Mouse (Mus musculus) c-Kit-positive CD71-negative TER-119-negative erythroid progenitor cells, embryonic 14.5 days (primary cell): Measurements from ENCODE around the gene Mpc1.
"Not testable (repeated sequence)": the region's sequence is repeated elsewhere in the genome, so short reads cannot be mapped to it uniquely, and the experiment has no call there.

Source experiments
- DNase-seq: peaks from one replicate; pipeline ENCODE4 v3.0.0-alpha.2; 2013; ENCODE audit warnings: low read depth

Gene Mpc1

DNA sequence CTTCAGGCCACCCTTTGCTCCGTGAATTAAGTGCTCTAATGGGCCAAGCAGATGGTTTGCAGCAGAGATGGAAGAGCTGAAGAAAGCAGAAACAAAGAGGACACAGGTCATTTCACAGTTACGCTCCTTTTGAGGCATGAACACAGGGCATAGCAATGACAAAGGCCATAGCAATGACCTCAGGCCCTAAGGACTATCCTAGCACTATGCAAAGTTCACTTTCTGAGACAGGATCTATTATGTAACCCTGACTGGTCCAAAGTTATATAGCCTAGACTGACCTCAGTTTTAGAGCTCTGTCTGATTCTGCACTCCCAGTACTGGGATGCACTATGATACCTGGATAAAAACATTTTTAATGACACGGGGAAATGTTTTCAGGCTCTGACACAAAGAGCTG lies 4.3 kb upstream of the Mpc1 start:
- DNase-seq, result no peak

DNA sequence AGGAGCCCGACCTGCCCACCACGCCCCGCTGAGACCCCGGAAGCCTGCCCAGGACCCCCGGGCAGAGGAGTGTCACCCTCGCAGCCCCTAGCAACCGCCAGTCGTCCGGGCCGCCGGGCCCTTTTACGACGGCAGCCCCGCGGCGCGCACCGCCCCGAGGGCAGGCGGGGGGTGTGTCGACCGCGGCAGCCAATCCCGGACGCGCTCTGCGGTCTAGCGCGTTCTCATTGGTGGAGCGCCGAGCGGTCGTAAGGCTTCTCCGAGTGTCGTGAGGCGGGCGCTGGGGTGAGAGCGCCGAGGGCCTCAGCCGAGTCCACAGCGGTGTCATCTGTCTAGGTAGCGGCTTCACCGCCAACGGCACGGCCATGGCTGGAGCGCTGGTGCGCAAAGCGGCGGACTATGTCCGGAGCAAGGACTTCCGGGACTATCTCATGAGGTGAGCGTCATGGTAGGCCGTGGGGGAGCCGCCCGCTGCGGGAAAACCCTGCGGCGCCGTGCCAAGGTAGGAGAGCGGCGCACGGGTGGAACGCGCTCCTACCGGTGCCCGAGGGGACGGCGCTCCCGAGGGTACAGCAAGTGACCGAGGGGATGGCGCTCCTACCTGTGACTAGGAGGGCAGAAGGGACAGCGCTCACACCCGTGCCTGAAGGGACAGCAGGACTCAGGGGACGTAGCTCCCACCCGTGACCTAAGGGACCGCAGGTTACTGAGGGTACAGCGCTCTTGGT lies 986 bp downstream of the Mpc1 start:
- peak; percentile 89 for DNase-seq

DNA sequence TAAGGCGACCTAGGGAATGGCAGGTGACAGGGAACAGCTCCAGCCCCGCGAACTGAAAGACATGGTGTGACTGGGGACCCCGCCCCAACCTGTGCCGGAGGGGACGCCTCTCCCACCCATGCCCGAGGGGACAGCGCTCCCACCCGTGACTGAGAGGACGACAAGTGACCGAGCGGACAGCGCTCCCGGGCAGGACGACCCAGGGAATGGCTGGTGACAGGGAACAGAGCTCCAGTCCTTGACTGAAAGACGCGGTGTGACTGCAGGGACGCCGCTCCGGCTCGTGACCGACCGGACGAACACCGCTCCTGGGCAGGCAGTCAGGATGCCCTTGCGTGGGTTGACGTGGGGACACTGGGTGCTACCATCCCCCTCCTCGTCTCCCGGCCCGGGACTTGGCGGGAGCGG lies 1.6 kb downstream of the Mpc1 start:
- no peak for DNase-seq

- DNase-seq, result no peak
Observed at GRCm38 (mm10) chr17:8285056-8285455, 2.4 kb downstream of the Mpc1 start.

DNA sequence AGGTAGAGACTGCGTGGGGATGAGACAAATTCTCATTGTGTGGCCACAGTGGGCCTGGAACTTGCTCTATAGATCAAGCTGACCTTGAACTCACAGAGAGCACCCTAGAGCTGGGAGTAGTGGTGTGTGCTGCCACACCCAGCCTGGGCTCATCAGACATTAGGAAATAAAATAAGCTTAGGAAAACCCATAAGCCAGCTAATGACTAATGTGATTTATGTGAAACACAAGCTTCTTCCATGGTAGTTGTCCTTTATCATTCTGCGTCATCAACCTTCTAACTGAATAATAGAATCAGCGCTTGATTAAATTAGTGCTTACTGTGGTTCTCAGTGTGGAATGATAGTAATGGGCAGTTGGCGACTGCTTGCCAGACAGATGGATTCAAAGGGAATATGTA lies 4.3 kb downstream of the Mpc1 start:
- no peak for DNase-seq

GRCm38 (mm10) chr17:8289993-8290679 lies 7.4 kb downstream of the Mpc1 start:
- no peak for DNase-seq

DNA sequence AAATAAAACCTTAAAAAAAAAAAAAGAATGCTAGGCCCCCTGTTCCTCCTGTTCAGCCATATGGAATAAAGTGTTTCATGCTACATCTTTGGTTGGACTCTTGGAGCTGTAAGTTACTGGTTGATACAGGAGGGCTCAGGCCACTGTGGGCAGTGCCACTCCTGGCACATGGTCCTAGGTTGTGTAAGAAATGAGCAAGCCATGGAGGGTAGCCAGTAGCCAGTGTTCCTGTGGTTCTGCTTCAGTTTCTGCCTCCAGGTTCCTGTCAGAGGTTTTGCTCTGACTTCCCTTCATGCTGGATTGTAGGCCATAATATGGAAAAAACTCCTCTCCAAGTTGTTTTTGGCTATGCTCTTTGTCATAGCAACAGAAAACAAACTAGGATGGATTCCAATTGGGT lies 8.0 kb downstream of the Mpc1 start:
- no peak for DNase-seq

DNA sequence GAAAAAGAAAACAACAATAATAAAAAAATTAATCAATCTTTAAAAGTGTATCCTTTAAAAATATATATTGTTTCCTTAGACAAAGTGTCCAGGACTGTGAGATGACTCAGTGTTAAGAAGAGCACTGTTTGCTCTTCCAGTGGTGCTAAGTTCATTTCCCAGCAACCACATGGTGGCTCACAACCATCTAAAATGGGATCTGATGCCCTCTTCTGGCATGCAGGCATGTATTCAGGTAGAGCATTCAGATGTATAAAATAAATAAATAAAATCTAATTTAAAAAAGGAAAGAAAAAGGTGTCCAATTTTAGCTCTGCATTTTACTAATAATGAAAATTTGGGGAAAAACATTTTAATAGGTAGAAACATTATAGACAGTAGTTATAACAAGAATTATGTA lies 13.1 kb downstream of the Mpc1 start:
- DNase-seq, result no peak

DNA sequence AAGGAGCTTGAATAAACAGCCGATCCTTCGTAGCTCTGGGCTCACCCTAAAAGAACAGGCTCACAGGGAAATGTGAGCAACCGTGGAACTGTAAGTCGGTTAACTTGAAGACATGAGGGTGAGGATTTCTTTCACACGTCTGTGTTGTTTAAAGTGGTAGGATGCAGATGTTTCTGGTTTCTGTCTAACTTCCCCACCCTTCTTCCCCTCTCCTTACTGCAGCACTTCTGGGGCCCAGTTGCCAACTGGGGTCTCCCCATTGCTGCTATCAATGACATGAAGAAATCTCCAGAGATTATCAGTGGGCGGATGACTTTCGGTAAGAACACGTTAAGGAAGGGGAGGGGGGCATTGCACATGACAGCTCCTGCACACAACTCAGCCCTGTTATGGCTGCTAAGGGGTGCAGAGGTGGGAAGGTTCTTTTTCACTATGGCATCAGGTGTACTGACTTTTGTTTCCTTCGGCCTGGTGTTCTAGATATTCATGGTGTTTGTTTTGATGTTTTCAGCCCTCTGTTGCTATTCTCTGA lies 13.7 kb downstream of the Mpc1 start:
- no peak for DNase-seq

DNA sequence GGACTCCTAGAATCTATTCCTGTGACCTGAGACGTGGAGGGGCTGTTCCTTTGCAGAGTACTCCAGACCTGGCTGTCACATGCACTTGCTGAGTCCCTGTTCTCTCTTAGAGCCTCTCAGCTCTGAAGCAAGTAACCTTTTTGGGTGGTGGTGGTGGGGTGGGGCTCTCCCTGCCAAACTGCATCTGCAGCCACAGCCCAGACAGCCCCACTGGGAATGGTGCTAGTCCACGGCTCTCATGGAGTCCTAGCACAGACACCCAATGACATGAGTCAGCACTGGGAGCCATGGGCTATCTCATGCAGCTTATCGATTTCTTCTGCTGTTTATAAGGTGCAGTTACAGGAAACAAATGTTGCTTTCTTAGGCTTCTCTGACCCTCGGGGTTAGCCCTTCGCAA lies 15.0 kb downstream of the Mpc1 start:
- no peak for DNase-seq

- no peak for DNase-seq
Observed at GRCm38 (mm10) chr17:8298281-8298680, 15.6 kb downstream of the Mpc1 start.

DNA sequence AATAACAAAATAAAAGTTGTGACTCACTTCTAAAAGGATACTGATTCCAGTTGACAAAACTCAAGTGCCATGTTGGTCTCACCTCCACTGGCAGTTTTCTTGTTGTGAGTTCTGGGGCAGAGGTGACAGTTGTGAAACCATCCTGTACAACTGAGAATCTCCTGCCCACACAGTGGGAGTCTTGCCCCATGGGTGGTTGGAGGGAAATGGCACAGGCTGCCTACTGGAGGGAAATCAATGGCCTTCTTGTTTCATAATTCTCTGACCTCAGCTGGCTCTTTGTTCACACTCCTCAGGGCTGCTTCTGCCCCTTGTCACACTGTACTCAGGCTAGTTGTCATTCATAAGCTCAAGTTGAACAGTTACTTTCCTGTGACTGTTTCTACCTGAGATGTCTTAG lies 16.8 kb downstream of the Mpc1 start:
- DNase-seq, result no peak

GRCm38 (mm10) chr17:8301515-8301914 lies 18.8 kb downstream of the Mpc1 start:
- no peak for DNase-seq

- DNase-seq, result no peak
Observed at GRCm38 (mm10) chr17:8302772-8303438, 20.2 kb downstream of the Mpc1 start.

DNA sequence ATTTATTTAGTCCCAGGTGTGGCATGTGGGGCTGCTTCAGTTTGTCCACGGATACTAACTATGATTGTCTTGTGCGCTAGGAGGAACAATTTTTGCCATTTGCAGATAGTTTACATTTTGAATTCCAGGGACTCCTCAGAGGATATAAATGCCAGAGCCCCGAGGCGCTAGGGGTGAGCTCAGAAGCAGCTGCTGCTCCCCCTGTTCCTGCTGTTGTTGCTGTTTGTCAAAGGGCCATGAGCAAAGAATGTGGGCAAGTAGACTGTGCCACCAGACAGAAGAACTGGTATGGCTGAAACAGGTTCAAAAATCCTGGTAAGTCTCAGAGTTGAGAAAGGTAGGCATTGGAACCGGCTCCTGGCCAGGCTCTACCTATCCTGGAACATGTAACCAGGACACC lies 21.0 kb downstream of the Mpc1 start:
- DNase-seq, result no peak

DNA sequence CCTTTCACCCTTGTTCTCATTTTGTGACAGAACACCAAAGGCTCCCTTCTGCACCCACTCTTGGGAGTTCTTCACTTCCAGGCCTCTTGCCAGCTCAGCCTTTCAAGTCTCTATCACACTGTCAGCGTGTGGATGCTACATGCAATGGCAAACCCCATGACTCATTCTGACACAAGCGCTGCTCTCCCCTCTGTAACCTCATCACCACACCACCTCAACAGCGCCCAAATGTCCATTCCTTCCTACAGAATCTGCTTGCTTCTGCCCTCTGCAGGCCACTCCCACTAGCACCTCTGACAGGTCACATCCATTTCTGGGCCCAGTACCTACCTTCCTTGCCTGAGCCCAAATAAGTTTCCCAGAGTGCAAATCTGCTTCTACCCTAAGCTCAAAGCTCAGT lies 23.1 kb downstream of the Mpc1 start:
- no peak for DNase-seq

DNA sequence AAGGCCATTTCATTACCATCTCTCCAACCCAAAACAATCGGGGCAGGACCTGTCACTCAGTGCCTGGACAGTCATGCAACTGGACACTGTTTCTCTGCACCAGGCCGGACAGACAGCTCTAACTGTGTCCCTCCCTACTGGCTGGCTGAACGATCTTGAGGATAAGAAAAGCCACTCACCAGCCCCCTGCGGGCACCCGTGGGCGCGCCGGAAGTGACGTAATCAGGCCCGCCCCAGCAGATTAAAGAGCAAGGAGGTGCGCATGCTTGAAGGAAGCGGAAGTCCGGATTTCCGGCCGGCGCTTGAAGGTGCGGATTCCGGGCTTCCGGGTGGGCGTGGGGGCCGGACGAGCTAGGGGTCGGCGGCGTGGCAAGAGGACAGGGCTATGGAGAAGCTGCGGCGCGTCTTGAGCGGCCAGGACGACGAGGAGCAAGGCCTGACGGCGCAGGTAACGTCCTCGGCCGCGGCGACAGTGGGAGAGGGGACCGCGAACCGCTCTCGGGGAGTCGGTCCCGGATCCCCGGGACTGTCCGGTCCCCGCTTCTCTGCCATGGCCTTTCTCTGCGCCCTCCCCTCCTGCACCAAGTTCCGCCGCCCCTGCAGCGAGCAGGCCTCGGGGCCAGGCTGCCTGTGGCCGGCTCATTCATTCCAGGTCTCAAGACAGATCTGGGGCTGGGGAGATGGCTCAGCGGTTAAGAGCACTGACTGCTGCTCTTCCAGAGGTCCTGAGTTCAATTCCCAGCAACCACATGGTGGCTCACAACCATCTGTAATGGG lies 28.3 kb downstream of the Mpc1 start, which contains the start of gene Sft2d1:
Gene Sft2d1 (plus strand): TSS at position 265 of the 777 bp plus-strand sequence.
- DNase-seq, result peak; percentile 91

DNA sequence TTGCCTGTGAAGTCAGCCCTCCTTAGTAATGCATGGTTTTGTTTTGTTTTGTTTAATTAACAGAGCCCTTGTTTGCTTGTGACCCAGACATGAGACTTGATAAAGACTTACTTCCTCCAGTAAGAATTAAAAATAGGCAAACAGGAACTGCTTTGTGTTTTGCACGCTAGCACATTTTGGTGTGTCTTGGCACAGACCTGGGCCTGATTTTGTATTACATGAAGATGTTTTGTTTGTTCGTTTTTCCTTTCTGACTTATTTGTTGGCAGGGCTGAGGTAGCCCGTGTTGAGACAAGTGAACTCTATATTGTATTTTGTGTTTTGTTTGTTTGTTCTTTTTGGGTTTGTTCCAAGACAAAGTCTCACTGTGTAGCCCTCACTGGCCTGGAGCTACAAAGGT lies 29.0 kb downstream of the Mpc1 start:
- no peak for DNase-seq

DNA sequence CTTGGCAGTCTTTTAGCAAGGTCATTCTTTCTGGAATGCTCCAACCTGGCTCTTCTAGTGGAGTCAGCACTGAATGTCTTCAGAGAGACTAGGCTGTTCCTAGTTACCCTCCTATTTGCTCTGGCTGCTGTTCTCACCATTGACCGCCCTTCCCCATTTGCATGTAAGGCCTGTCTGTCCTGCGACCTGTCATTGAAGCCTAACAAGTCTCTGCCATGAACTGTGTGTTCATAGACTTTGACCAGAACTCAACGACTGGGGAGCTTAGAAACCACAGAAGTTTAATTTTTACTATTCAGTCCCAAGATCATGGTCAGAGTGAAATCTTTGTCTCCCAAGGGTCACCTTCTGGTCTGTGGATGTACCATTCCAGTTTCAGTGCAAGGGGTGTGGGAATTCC lies 31.3 kb downstream of the Mpc1 start:
- DNase-seq, result no peak

GRCm38 (mm10) chr17:8316251-8316650 lies 33.5 kb downstream of the Mpc1 start:
- DNase-seq, result no peak

- not testable (repeated sequence) for DNase-seq
Observed at GRCm38 (mm10) chr17:8326877-8327276, 44.2 kb downstream of the Mpc1 start.

- DNase-seq, result no peak
Observed at GRCm38 (mm10) chr17:8328511-8329174, 45.9 kb downstream of the Mpc1 start.
